Mouse (Mus musculus) left cerebral cortex, postnatal 25 days (tissue): ENCODE results near the gene A630001G21Rik. TPM values are rescaled to one million over a fixed set of nuclear protein-coding genes. Genes with fewer than 3 reads are reported as not detected.
A peak's percentile ranks its signal among the peaks of the same experiment; 100 is the strongest.

Experiments used
- DNase-seq, 2 experiments: peaks; one replicate each; pipeline ENCODE4 v3.0.0; 2022; ENCODE audit warnings: low spot score in 2 of 2, mixed read lengths in 1 of 2
- intact Hi-C: fragments of 180-260 bp; cut with DNase I; formaldehyde crosslinking; loops from one replicate; pipeline ENCODE4 v1.15.1; 2025
- total RNA-seq, 2 experiments: library from RNA; stranded (reverse); gene quantifications; 2 replicates each; pipeline ENCODE4 v1.2.3; 2021

Gene A630001G21Rik
- total RNA-seq, 2 experiments from 2014 or later = 0.25 TPM; not detected in 1

- intact Hi-C loops = no loop called here
- no peak for DNase-seq
Observed at GRCm38 (mm10) chr1:85776154-85776553, 2.3 kb downstream of the A630001G21Rik start.

- intact Hi-C loops = no loop called here
- DNase-seq = peak in 1 of 2 experiments; percentile 24
Observed at GRCm38 (mm10) chr1:85775136-85775535, 3.3 kb downstream of the A630001G21Rik start.

GRCm38 (mm10) chr1:85771976-85772375 lies 6.5 kb downstream of the A630001G21Rik start:
- peak in 1 of 2 experiments; percentile 46 for DNase-seq
- intact Hi-C loops = no loop called here

- DNase-seq = no peak
- intact Hi-C loops = no loop called here
Observed at GRCm38 (mm10) chr1:85767754-85768153, 10.7 kb downstream of the A630001G21Rik start.

DNA sequence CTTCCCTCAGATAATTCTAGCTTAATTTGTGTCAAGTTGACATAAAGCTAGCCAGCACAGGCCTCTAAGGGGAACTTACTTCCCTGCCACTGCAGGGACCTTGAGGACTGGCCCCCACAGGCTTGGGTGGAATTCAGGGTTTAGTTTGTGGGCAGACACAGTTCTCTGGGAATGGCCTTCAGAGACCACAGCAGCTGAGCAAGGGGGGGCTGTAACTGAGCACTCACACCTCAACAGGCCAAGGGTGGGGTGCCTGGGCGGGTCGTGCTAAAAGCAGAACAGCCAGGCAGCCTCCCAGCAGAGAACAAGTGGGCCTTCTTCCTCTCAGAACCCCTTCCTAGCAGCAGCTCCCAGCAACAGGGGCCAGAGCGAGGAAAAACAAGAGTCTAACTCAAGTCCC lies 12.3 kb downstream of the A630001G21Rik start:
- no peak for DNase-seq
- intact Hi-C loops = no loop called here

DNA sequence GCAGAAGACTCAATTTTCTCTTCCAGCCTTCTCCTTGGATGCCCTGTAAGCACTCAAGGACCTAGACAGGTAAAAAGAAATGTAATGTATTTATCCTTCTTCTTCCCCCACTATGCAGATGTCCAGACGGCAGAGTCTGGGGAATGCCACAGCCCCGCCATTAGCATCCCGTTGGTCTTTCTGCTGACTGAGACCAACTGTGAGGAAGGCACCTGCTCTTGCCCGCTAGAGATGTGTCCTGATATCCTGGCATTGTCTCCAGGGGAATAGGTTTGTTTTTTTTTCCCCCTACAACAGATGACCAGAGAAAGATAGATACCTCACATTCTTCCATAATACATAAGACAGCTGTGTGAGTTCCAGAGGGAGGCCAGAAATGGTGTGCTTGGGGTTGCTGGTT lies 14.2 kb downstream of the A630001G21Rik start:
- DNase-seq = no peak
- intact Hi-C loops = no loop called here

DNA sequence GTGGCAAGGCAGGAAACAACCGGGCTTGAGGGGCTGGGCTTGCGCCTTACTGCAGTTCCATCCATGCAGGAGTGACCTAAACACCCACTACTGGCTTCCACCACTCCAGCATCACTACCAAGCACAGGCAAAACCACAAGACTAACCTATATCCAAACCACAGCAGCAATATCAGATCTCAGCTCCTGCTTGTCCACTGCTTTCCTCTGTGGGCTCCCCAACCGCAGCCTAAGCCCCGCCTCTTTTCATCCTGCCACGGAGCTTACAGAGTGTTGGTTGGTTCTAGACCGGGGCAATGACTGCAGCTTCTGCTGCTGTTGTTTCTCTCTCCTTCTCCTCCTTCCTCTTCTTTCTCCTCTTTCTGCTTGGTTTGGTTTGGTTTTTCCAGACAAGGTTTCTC lies 15.1 kb downstream of the A630001G21Rik start:
- DNase-seq = no peak
- intact Hi-C loops = no loop called here

- intact Hi-C loops = no loop called here
- no peak for DNase-seq
Observed at GRCm38 (mm10) chr1:85761665-85762064, 16.8 kb downstream of the A630001G21Rik start.

- no peak for DNase-seq
- intact Hi-C loops = no loop called here
Observed at GRCm38 (mm10) chr1:85758969-85759293, 19.5 kb downstream of the A630001G21Rik start.

- intact Hi-C loops = no loop called here
- DNase-seq = peak; percentile 37 to 72
Observed at GRCm38 (mm10) chr1:85758231-85758968, 20.0 kb downstream of the A630001G21Rik start.

- DNase-seq = peak in 1 of 2 experiments; percentile 59
- intact Hi-C loops = no loop called here
Observed at GRCm38 (mm10) chr1:85757531-85758230, 20.8 kb downstream of the A630001G21Rik start.

DNA sequence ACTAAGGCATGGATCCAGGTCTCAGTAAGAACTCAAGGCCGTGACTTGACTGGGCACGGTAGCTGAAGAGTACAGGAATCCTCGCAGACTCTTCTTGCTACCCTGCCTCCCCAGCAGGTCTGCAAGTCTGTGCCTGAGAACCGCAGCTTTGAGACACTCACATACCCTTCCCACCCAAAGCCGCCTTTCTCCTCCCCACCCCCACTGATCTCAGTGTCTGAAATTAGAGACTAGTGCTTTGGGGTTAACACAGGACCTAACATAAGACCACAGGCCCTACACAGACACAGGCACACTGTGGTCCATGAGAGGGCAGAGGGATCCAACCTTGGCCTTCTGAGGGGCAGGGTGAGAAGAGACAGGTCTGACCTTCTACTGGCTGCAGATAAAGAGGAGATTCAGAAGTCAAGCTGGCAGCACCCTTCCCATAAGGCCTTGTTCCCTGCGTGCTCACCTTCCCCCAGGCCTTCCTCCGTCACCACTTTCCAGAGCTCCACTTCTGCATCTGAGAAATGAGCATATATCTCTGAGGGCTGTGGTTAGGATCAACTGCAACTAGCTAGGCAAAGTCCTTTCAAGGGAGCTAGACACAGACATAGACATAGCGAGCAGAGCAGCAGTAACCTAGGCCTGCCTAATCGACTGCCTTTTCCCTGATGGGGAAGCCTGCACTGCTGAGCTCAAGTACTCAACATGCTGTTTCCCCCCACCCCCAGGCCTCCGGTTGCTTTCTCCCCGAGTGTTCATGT lies 26.3 kb downstream of the A630001G21Rik start:
- no peak for DNase-seq

DNA sequence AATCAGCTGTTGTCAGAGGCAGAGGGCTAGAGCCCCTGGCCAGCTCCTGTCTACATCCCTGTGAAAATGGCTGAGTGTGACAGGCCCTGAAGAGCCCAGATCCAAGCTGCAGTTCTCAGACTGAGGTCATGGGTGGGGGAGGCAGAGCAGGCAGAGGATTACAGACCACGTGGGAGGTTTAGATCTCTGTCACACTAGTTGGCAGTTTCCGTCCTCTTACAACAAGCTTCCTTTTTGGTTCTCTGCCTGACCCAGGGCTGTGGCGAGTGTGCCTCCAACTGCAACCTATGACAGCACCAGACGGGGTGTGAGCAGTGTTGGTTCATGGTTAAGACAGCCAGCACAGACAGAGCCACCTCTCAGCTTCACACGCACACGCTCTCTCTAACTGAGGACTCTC lies 26.9 kb downstream of the A630001G21Rik start:
- intact Hi-C loops = loop anchor here (5.0 kb wide), 1 partner anchor 91 kb away; no protein-coding TSS in a partner anchor
- peak in 1 of 2 experiments; percentile 16 for DNase-seq

More for the DNA sequence above, 26.3 kb downstream of the A630001G21Rik start:
- intact Hi-C loops = loop anchor here (5.0 kb wide), 1 partner anchor 90 kb away; no protein-coding TSS in a partner anchor

GRCm38 (mm10) chr1:85750650-85751049 lies 27.8 kb downstream of the A630001G21Rik start:
- intact Hi-C loops = loop anchor here (5.0 kb wide), 1 partner anchor 92 kb away; no protein-coding TSS in a partner anchor
- no peak for DNase-seq

- no peak for DNase-seq
Observed at GRCm38 (mm10) chr1:85749829-85750228, 28.6 kb downstream of the A630001G21Rik start.

DNA sequence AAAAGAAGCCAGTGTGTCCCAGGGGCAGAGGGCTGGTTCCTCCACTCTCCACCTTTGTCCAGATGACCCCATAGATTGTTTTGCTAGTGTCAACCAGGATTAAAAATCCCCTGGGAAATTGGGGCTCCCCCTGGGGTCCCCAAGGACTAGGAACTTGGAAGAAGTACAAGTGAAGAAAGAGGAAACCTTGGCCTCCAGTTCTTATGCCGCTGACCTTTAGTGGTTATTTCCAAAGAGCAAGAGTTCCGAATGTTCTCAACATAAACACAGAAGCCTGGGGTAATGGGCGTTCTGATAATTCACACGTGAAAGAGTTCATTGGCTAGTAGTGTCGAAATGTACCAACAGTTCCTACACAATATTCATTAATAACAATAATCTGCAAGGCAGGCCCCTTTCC lies 31.9 kb downstream of the A630001G21Rik start:
- intact Hi-C loops = no loop called here
- DNase-seq = no peak

More at GRCm38 (mm10) chr1:85749829-85750228, 28.6 kb downstream of the A630001G21Rik start:
- intact Hi-C loops = loop anchor here (5.0 kb wide), 1 partner anchor 92 kb away; no protein-coding TSS in a partner anchor

DNA sequence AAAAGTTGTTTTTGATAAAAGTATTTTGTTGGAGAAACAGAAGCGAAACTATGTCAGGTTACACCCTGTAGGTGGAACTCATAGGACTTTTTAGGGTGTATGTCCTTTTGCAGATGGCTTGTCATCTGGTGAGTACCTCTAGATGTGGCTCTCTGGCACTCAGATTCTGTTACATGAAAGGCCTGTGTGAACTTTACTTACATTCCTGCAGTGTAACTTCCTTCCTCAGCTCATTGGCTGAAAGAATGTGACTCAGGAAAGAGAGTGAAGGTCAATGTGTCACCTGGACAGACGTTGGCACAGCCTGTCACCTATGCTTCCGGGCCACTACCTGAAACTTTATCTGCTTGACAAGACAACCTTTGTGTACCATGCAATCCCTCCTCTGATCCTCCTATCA lies 33.9 kb downstream of the A630001G21Rik start:
- intact Hi-C loops = no loop called here
- DNase-seq = no peak

GRCm38 (mm10) chr1:85742916-85743505 lies 35.4 kb downstream of the A630001G21Rik start:
- no peak for DNase-seq
- intact Hi-C loops = no loop called here

DNA sequence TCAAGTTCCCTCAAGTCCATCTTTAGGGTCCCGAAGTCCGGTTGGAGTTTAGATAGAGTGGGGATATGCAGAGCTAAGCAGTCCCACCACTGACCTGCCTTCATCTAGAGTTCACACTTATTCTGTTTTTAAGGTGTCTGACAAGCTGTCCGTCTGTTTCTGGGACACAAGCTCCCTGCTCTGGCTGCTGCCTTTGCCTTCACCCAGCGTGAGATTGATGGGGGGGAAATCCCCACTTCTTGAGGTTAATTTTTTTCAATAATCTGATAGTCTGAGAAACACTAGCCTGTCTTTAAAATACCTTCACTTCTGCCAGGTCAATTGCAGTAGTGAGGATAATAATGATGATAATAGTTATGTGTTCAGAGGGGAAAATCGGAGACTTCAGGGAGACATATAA lies 36.1 kb downstream of the A630001G21Rik start:
- DNase-seq = no peak
- intact Hi-C loops = no loop called here

DNA sequence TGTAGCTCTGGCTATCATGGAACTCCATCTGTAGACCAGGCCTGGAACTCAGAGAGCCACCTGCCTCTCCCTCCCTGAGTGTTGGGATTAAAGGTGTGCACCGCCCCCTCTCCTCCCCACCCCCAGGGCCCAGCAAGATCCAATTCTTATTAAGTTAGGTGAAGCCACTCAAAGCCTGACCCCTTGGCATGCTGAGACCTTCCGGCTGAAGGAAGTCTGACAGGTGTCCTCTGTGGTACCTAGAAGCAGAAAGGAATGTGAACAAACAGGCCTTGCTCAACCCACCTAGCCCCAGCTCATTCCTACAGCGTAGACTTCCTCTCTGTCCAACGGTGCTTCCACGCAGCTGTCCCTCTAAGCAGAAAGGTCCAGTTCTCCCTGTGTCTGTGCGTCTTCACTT lies 37.5 kb downstream of the A630001G21Rik start:
- DNase-seq = no peak
- intact Hi-C loops = no loop called here
